ENCODE assay signal across 1 mouse cellular context in the genomic region with DNA sequence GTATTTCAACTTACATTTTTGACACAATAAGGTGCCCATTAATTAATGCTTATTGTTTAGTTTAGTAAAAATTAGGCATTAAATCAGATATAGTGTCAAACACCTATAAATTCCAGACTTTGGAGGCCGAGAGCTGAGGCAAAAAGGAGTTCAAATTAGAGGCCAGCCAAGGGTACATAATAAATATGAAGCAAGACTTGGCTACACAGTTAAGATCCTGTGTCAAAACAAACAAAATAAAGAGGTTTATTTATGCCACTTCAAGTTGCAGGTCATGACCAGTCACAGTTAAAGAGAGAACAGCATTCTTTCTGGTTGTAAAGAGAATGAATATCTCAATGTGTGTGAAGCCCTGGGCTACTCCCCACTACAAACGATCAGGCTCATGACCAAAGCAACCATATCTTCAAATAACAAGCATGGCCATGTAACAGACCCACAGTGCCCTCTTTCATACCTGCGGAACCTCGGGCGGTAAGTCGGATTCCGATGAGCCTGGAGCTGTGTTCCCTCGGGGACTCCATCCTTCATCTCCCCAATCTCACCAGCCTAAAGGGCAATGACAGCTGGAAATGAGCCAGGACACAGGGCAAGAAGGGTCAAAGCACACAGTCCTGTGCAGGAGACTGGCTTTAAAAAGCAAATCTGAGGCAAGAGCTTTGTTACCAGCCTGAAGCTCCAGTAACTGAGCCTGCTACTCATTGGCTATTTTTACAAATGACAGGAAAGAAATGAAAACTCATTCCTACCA.
TF ChIP-seq lines count a peak whose summit lies in the region.

No protein-coding gene starts in this region.

TF ChIP-seq in MEL, 35 proteins besides CTCF, POLR2A, EP300 and RAD21:
- TF ChIP-seq GATA1 (IDR thresholded peaks at IDR 0.05; ENCODE audit: low read depth, low read length): no peak
- no peak for TF ChIP-seq ELF1 (IDR thresholded peaks at IDR 0.05; ENCODE audit: low read depth, low read length)
- no peak for TF ChIP-seq TBP (IDR thresholded peaks at IDR 0.05; ENCODE audit: low read depth, low read length)
- no peak for TF ChIP-seq ETS1 (IDR thresholded peaks at IDR 0.05; ENCODE audit: low read depth, low read length)
- TF ChIP-seq ZKSCAN1 (IDR thresholded peaks at IDR 0.05; ENCODE audit: low read depth, low read length): no peak
- TF ChIP-seq TAL1 (IDR thresholded peaks at IDR 0.05; ENCODE audit: low read length): no peak
- no peak for TF ChIP-seq JUND (IDR thresholded peaks at IDR 0.05; ENCODE audit: low read depth, low read length)
- no peak for TF ChIP-seq ZNF384 (IDR thresholded peaks at IDR 0.05; ENCODE audit: low read depth, low read length)
- no peak for TF ChIP-seq CHD2 (IDR thresholded peaks at IDR 0.05; ENCODE audit: low read length)
- no peak for TF ChIP-seq NELFE (IDR thresholded peaks at IDR 0.05; ENCODE audit: low read depth, low read length)
- no peak for TF ChIP-seq MAFK (IDR thresholded peaks at IDR 0.05; ENCODE audit: borderline replicate concordance, low read depth, low read length)
- no peak for TF ChIP-seq UBTF (IDR thresholded peaks at IDR 0.05; ENCODE audit: borderline replicate concordance, insufficient read depth, low read depth, low read length)
- no peak for TF ChIP-seq CHD1 (IDR thresholded peaks at IDR 0.05; ENCODE audit: low read depth, low read length)
